Mouse (Mus musculus) embryonic fibroblast, embryonic 13.5 days (primary cell): ENCODE measurements around the gene Tmbim4.

ENCODE experiments used
- CTCF ChIP-seq: IDR thresholded peaks from 2 replicates; pipeline ENCODE4 v1.5.1; 2011; ENCODE audit warnings: mild to moderate bottlenecking, control low read depth, low read length, moderate library complexity, borderline replicate concordance; ENCODE audit not compliant: insufficient read depth
- POLR2A ChIP-seq: IDR thresholded peaks from 2 replicates; pipeline ENCODE4 v1.6.1; 2011; ENCODE audit warnings: low read depth, mild to moderate bottlenecking, control low read depth, low read length, moderate library complexity

DNA sequence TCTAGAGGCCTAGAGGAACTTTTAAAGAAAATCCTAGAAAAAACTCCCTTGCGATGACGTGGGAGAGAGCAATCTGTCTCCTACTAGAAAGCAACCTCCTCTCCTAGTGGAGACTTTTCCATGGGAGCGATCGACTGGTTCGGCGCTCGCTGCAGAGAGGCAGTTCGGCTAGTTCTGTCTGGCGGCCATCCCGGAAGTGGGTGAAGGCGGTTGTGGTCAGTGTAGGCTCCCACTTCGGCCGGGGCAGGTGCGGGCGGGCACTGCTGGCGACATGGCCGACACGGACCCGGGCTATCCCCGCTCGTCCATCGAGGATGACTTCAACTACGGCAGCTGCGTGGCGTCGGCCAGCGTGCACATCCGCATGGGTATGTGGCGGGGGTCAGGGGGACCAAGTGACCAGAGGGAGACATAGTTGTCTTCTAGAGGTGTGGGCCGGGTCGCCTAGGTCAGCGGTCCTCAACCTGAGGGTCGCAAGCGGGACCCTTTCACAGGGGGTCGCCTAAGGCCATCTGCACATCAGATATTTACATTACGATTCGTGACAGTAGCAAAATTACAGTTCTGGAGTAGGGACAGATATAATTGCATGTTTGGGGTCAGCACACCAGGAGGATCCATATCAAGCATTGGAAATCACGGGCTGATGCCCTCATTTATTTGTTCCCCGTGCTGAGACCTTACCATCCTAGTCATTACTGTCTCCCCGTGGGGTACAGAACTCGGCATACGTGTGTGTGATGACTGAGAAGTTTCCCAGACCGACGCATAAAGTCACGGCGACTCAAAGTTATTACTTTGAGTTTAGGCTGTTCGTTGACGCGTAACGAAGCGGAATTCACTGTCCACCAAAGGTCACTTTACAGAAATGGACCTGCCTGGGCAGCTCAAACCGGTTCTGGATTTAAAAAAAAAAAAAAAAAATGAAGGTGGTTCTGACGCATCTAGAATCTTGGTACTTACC lies 7.5 kb downstream of the Tmbim4 start:
- no peak for TF ChIP-seq CTCF
- peak; percentile 60 for TF ChIP-seq POLR2A
